Mouse (Mus musculus): ENCODE results near the gene Smad1. TPM values are rescaled to one million over a fixed set of nuclear protein-coding genes. Genes with fewer than 3 reads are reported as not detected.
"Not testable (repeated sequence)": the region's sequence is repeated elsewhere in the genome, so short reads cannot be mapped to it uniquely, and the experiment has no call there.

The Smad1 gene
- 59.4 and 64.7 TPM in 2 replicates for polyA plus RNA-seq (2014; fragmentation: Nextera tagmentation; extraction: Ambion mirVana)

DNA sequence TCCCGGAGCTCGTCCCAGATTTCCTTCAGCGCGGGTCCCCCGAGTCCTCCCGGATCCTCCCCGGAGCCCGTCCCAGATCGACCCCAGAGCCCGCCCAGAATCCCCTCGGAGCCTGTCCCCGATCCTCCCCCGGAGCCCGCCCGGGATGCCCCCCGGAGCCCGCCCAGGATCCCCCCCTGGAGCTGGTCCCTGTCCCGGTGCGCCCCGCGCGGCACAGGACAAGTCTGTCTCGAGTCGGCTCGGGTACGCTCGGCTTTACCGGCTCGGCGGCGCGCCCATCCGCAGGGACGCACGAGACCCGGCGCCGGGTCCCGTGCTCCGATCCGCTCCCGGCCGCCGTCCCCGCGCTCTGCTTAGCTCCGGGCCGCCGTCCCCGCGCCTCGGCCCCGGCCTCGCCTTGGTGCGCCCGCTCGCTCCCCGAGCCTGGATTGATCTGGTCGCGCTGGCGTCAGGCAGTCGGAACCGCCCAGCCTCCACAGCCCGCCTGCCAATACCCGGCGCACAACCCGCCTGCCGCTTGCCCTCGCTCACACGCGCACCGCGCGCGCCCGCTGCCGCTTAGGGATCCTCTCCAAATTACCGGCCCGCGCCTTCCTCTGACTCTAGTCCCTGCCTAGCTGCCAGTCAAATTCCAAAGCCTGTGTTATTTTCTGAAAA is at the start of gene Smad1:
Gene Smad1 (minus strand): TSS at position 525 of the 657 bp plus-strand sequence.
- peak within 1 kb of the TSS; percentile 55 for H3K4me2 ChIP-seq (ENCODE audit: low read depth, low read length)
- WGBS, result 0% methylated on average over 22 of the region's 80 CpGs
- ATAC-seq (ENCODE audit: low read depth) (peak; percentile 95), DNase-seq (ENCODE audit: low spot score) (peak; percentile 96)
- H3K27ac ChIP-seq (replicated peaks; ENCODE audit: low read depth, low read length), result peak within 1 kb of the TSS; percentile 98
- no peaks in the 10 kb centered on the region for H3K9me3 ChIP-seq (ENCODE audit: control insufficient read depth, low read length)
- no peaks in the 10 kb centered on the region for H3K27me3 ChIP-seq (replicated peaks; ENCODE audit: control insufficient read depth, insufficient read depth, low read length)
- no peaks in the 10 kb centered on the region for H3K36me3 ChIP-seq (ENCODE audit: control insufficient read depth, insufficient read depth, low read length)
- H3K9ac ChIP-seq (ENCODE audit: low read depth, low read length), result peak within 1 kb of the TSS; percentile 99
- 0 out of 2 replicates have a peak, but pooled peaks cover 14% of the 10 kb centered on the region for H3K4me1 ChIP-seq (ENCODE audit: control insufficient read depth, insufficient read depth, low read length)
- H3K4me3 ChIP-seq (ENCODE audit: low read depth, low read length), result peak within 1 kb of the TSS; percentile 90

DNA sequence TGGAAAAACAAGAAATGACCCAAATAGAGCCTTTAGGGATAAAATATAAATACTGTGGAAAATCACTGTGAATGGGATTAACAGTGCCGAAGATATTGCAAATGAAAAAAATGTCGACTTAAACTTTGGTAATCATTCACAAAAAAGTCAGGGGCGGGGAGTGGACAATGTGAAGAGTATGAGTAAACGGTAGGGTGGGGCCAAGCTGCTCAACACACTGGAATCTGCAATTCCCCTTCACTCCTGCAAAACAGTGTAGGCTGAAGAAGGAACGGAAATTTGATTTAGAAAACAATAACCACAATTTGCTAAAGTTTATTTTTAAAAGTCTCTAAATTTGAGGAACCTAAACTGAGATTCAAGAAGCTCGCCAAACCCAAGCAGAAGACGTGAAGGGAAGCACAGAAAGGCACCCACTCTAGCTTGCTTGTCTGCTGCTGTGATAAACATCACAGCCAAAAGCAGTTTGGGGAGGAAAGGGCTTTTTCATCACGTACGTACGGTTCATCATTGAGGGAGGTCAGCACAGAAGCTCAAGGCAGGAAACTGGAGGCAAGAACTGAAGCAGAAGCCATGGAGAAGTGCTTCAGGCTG is 48.0 kb upstream of the Smad1 start:
- no peak overlapping the region for H3K4me2 ChIP-seq (ENCODE audit: low read depth, low read length)
- WGBS, result 70% methylated on average over 10 of the region's 10 CpGs
- DNase-seq (ENCODE audit: low spot score) (no peak), ATAC-seq (ENCODE audit: low read depth) (no peak)
- H3K36me3 ChIP-seq (ENCODE audit: control insufficient read depth, insufficient read depth, low read length), result no peaks in the 10 kb centered on the region
- no peak overlapping the region for H3K9ac ChIP-seq (ENCODE audit: low read depth, low read length)
- H3K4me1 ChIP-seq (ENCODE audit: control insufficient read depth, insufficient read depth, low read length), result no peaks in the 10 kb centered on the region
- H3K4me3 ChIP-seq (ENCODE audit: low read depth, low read length), result no peak overlapping the region
- H3K27me3 ChIP-seq (replicated peaks; ENCODE audit: control insufficient read depth, insufficient read depth, low read length), result no peaks in the 10 kb centered on the region
- H3K9me3 ChIP-seq (ENCODE audit: control insufficient read depth, low read length), result no peaks in the 10 kb centered on the region
- H3K27ac ChIP-seq (replicated peaks; ENCODE audit: low read depth, low read length), result no peak overlapping the region

DNA sequence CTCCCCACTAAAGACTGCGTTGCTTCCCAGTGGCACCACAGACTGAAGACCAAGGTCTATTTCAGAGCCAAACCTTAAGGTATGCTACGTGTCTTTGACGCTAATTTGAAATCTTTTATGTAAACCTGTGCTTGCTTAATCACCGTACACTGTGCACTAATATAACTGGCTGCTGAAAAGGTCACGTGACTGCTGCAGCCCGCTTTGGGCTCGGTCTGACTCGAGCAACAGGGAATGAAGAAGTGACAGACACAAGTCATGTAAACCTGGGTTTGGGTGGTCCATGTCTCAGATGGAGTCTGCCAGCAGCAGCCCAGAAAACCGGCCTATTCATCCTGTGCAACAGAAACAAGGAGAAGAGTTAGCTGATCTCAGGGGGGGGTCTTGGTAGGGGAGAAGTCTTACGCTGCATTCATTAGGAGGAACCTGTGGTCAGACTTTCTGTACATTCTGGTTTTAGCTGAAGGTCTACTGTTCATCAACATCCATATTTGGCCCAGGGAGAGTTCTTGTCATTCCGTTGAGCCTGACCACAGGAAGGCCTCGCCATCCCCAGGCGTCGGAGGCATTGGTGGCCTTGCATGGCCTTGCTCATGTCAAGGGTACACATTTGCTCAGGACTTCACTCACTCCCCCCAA is 44.3 kb upstream of the Smad1 start:
- Histone ChIP-seq H3K9ac (ENCODE audit: low read depth, low read length) (no peak overlapping the region), H3K4me1 (ENCODE audit: control insufficient read depth, insufficient read depth, low read length) (no peaks in the 10 kb centered on the region), H3K27ac (replicated peaks; ENCODE audit: low read depth, low read length) (no peak overlapping the region), H3K27me3 (replicated peaks; ENCODE audit: control insufficient read depth, insufficient read depth, low read length) (no peaks in the 10 kb centered on the region), H3K4me2 (ENCODE audit: low read depth, low read length) (no peak overlapping the region), H3K36me3 (ENCODE audit: control insufficient read depth, insufficient read depth, low read length) (no peaks in the 10 kb centered on the region), H3K4me3 (ENCODE audit: low read depth, low read length) (no peak overlapping the region), H3K9me3 (ENCODE audit: control insufficient read depth, low read length) (no peaks in the 10 kb centered on the region)
- ATAC-seq (ENCODE audit: low read depth) (no peak), DNase-seq (ENCODE audit: low spot score) (no peak)
- WGBS, result 82% methylated on average over 14 of the region's 14 CpGs

DNA sequence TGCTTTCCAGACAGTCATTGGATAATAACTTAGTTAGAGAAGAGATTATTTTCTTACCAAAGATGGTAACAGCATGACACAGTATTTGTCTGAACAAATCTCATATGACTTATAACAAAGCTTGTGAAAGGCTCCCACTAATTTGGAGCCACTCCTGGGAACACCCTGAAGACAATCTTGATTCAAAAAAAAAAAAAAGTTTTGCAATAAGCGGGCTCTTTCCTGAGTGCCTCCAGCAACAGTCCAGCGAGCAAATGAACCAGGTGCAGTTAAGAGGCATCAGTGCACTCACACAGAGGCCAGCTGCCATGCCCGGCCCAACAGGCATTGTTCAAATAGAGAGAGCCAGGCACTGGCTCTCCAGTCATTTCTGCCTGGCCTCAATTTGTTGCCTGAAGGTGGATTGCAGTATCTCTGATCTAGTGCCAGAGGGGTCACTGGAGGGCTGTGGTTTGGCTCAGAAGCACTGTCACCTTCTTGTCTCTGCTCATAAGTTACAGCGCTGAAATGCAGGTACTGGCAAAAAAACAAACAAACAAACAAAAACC is 34.7 kb upstream of the Smad1 start:
- Histone ChIP-seq H3K4me3 (ENCODE audit: low read depth, low read length) (no peak overlapping the region), H3K4me1 (ENCODE audit: control insufficient read depth, insufficient read depth, low read length) (no peaks in the 10 kb centered on the region), H3K4me2 (ENCODE audit: low read depth, low read length) (no peak overlapping the region), H3K27me3 (replicated peaks; ENCODE audit: control insufficient read depth, insufficient read depth, low read length) (no peaks in the 10 kb centered on the region), H3K9ac (ENCODE audit: low read depth, low read length) (no peak overlapping the region), H3K27ac (replicated peaks; ENCODE audit: low read depth, low read length) (no peak overlapping the region), H3K9me3 (ENCODE audit: control insufficient read depth, low read length) (no peaks in the 10 kb centered on the region), H3K36me3 (ENCODE audit: control insufficient read depth, insufficient read depth, low read length) (no peaks in the 10 kb centered on the region)
- ATAC-seq (ENCODE audit: low read depth) (no peak), DNase-seq (ENCODE audit: low spot score) (peak; percentile 31)
- WGBS, result 41% methylated on average over 4 of the region's 4 CpGs

DNA sequence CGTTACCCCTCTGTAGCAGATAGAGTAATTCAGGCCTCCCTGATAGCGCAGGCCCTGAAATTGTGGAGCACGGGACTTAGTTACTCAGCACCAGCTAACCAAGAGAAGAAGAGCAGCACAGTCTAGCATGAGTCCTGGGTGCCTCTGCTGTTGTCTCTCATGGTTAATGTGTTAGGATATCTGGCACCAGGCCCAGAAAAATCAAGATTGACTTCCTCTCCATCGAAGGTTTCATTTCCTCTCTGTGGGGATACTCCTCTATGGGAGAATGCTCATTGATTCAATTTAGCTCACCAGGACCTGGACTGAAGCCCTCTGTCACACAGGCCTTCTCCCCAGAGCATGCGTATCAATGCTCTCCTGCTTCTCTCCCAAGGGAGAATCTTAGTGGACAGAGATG is 15.6 kb upstream of the Smad1 start:
- peak; percentile 37 for DNase-seq (ENCODE audit: low spot score)
- Histone ChIP-seq H3K36me3 (ENCODE audit: control insufficient read depth, insufficient read depth, low read length) (no peaks in the 10 kb centered on the region), H3K27me3 (replicated peaks; ENCODE audit: control insufficient read depth, insufficient read depth, low read length) (no peaks in the 10 kb centered on the region), H3K9me3 (ENCODE audit: control insufficient read depth, low read length) (no peaks in the 10 kb centered on the region), H3K4me1 (ENCODE audit: control insufficient read depth, insufficient read depth, low read length) (peaks cover 3% of the 10 kb centered on the region; the same call in 1 of the 2 replicates), H3K9ac (ENCODE audit: low read depth, low read length) (no peak overlapping the region), H3K4me3 (ENCODE audit: low read depth, low read length) (no peak overlapping the region), H3K4me2 (ENCODE audit: low read depth, low read length) (no peak overlapping the region), H3K27ac (replicated peaks; ENCODE audit: low read depth, low read length) (no peak overlapping the region)
- ATAC-seq (ENCODE audit: low read depth), result no peak
- 74% methylated on average over 5 of the region's 5 CpGs for WGBS

DNA sequence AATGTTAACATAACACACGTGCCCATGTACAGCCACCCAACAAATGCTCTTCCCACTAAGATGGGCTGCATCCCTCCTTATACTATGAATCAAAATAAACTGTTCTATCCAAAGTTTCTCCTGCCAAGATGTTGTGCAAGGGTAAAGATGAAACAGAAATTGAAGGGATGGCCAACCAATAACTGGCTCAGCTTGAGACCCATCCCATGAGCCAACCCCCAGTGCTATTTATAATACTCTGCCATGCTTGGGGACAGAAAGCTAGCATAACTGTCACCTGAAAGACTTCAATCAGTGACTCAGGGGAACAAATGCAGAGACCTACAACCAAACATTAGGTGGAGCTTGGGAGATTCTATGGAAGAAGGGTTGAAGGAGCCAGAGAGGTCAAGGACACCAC is 11.2 kb upstream of the Smad1 start:
- Histone ChIP-seq H3K27ac (replicated peaks; ENCODE audit: low read depth, low read length) (no peak overlapping the region), H3K4me3 (ENCODE audit: low read depth, low read length) (no peak overlapping the region), H3K27me3 (replicated peaks; ENCODE audit: control insufficient read depth, insufficient read depth, low read length) (no peaks in the 10 kb centered on the region), H3K9me3 (ENCODE audit: control insufficient read depth, low read length) (no peaks in the 10 kb centered on the region), H3K9ac (ENCODE audit: low read depth, low read length) (no peak overlapping the region), H3K36me3 (ENCODE audit: control insufficient read depth, insufficient read depth, low read length) (no peaks in the 10 kb centered on the region), H3K4me1 (ENCODE audit: control insufficient read depth, insufficient read depth, low read length) (peaks cover 3% of the 10 kb centered on the region; the same call in 1 of the 2 replicates), H3K4me2 (ENCODE audit: low read depth, low read length) (no peak overlapping the region)
- DNase-seq (ENCODE audit: low spot score) (no peak), ATAC-seq (ENCODE audit: low read depth) (no peak)
- 74% methylated on average over 1 of the region's 1 CpGs for WGBS

DNA sequence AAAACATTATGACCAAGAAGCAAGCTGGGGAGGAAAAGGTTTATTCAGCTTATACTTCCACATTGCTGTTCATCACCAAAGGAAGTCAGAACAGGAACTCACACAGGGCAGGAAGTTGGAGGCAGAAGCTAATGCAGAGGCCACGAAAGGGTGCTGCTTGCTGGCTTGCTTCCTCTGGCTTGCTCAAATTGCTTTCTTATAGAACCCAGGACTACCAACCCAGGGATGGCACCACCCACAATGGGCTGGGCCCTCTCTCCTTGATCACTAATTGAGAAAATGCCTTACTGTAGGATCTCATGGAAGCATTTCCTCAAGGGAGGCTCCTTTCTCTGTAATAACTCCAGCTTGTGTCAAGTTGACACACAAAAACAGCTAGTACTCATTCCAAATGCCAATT is 8.0 kb upstream of the Smad1 start:
- DNase-seq (ENCODE audit: low spot score); H3K36me3 ChIP-seq (ENCODE audit: control insufficient read depth, insufficient read depth, low read length); H3K4me2 ChIP-seq (ENCODE audit: low read depth, low read length); H3K27me3 ChIP-seq (replicated peaks; ENCODE audit: control insufficient read depth, insufficient read depth, low read length); H3K9ac ChIP-seq (ENCODE audit: low read depth, low read length); H3K9me3 ChIP-seq (ENCODE audit: control insufficient read depth, low read length); H3K27ac ChIP-seq (replicated peaks; ENCODE audit: low read depth, low read length); H3K4me1 ChIP-seq (ENCODE audit: control insufficient read depth, insufficient read depth, low read length); ATAC-seq (ENCODE audit: low read depth); H3K4me3 ChIP-seq (ENCODE audit: low read depth, low read length): not testable (repeated sequence)
- WGBS, result 50% methylated on average over 1 of the region's 1 CpGs

DNA sequence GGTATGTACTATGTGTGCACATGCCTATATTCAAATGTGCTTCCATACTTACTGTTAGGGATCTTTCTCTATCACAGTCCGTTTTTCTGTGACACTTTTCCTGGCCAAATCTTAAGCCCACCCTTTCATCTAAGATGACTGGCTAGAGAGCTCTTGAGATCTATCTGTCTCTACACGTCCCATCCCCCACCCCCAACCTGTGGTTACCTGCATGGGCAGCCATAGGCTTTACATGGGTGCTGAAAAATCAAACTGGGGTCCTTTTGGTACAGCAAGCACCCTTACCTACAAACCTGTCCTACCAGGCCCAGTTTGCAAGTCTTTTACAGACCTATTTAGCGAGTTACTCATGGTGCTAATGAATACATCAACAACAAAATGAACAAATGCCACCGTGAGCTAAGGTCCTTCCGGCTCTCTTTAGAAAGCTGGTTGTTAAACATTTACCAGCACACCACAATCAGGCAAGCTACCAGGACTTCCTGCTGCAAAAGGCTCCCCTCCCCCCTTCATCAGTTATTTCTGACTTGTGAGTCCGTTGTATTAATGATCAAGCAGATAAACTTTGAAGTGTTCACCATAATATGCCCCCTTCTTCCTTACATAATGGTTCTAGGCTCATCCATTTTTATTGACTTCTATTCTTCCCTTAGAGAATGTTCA is 5.7 kb upstream of the Smad1 start:
- Histone ChIP-seq H3K9me3 (ENCODE audit: control insufficient read depth, low read length) (no peaks in the 10 kb centered on the region), H3K4me1 (ENCODE audit: control insufficient read depth, insufficient read depth, low read length) (no peaks in the 10 kb centered on the region), H3K27me3 (replicated peaks; ENCODE audit: control insufficient read depth, insufficient read depth, low read length) (no peaks in the 10 kb centered on the region), H3K4me3 (ENCODE audit: low read depth, low read length) (no peak overlapping the region), H3K4me2 (ENCODE audit: low read depth, low read length) (no peak overlapping the region), H3K27ac (replicated peaks; ENCODE audit: low read depth, low read length) (no peak overlapping the region), H3K36me3 (ENCODE audit: control insufficient read depth, insufficient read depth, low read length) (no peaks in the 10 kb centered on the region), H3K9ac (ENCODE audit: low read depth, low read length) (no peak overlapping the region)
- no peak for ATAC-seq (ENCODE audit: low read depth)
- 73% methylated on average over 6 of the region's 6 CpGs for WGBS
- DNase-seq (ENCODE audit: low spot score), result no peak
